Mouse (Mus musculus): ENCODE results near the gene Ccdc83.
A peak's percentile ranks its signal among the peaks of the same experiment; 100 is the strongest.

Gene Ccdc83

GRCm38 (mm10) chr7:90265289-90265970 lies at the start of gene Ccdc83:
Gene Ccdc83, minus strand, starts transcription at chr7:90265777.
- peak; percentile 40 for DNase-seq (ENCODE audit: extremely low read depth, insufficient read length, low spot score)

- no peak for DNase-seq (ENCODE audit: extremely low read depth, insufficient read length, low spot score)
Measured at GRCm38 (mm10) chr7:90313421-90313820, 47.8 kb upstream of the Ccdc83 start.

DNA sequence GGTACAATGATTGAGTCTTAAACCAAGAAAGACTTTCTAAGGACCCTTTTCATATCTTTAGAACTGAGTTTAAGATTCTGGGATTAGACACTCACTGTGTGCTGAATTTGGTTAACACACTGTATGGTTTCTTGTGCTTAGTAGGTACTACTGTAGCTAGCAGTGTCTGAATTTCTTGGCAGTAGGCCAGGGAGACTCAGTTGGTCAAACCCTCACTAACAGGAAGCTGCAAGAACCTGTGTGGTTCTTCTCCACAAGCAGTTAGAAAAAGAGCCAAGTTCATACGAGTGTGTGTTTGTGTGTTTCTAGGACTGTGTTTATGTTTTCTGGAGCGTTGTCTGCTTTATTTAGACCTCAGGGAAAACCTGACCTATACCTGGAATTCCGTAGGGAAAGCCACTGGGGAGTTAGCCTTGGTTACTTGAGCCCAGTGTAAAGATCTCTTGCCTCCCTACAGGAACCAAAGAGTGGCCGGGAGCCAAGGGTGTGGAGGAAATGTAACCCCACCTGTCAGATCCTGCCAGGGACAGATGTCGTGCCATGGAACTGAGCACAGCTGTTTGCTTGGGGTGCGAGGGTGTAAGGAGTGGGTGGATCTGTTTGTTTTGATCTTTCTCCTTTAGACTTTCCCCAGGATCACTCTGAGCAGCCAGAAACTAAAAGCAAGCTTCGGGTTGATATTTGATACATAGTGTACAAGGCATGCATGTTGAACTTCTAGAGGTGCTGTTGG lies 46.7 kb upstream of the Ccdc83 start:
- no peak for DNase-seq (ENCODE audit: extremely low read depth, insufficient read length, low spot score)

DNA sequence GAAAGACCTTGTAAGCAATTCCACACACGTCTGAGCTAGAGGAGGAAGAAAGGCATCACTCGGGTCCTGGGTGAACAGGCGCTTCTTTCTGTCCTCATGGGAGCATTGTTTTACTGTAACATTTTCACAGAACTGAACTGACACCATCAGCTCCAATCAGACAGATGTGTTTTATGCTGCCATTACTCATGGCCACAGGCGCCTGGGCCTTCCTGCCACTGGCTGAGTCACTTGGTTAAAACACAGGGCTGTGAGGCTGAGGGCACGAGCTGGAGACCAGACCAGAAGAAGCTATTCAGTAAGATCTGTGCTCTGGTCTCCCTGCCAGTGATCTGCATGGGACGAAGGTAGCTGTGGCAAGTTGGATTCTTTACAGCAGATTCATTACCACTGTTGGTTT lies 42.4 kb upstream of the Ccdc83 start:
- DNase-seq (ENCODE audit: extremely low read depth, insufficient read length, low spot score) = peak; percentile 52

GRCm38 (mm10) chr7:90306968-90307367 lies 41.4 kb upstream of the Ccdc83 start:
- DNase-seq (ENCODE audit: extremely low read depth, insufficient read length, low spot score) = peak; percentile 7

GRCm38 (mm10) chr7:90306079-90306478 lies 40.5 kb upstream of the Ccdc83 start:
- no peak for DNase-seq (ENCODE audit: extremely low read depth, insufficient read length, low spot score)

DNA sequence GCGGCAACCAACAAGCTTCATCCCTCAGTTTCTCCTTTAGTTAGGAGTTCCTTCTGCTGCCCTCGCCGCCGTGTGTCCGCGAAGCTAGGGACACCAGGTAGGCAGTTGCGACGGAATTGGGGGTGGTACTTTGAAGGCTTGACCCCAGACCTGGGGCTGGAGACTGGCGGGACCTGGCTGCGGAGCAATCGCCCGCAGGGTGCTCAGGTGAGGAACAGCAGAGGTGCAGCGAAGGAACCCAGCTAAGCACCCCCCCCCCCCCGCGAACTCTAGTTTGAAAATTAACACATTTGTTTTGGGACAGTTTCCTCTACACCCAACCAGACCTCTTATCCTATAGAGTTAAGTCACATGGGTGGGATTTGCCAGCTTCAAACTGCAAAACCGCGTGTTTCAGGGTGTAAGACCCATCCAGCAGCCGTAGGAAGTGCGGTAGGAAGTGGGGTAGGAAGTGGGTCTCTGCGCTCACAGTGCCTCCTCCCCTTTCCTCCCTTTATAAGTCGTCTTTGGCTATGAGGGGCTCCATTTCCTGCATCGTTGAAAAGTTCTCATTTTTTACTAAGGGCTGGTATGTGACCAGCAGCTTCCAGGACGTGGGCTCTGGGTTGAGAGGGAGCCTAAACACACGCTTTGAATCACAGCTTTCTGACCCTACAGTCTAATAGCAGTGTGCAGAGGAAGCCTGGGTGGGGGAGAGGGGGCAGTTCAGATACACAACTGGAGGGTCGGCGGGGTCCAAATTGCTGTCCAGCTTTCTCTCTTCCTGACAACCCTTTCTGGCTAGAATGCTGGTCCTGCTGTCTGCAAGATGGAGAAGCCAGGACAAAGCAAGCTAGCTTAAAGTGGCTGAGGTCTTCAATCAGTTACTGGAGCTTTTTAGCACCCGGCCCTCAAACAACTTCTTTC lies 37.3 kb upstream of the Ccdc83 start:
- DNase-seq (ENCODE audit: extremely low read depth, insufficient read length, low spot score) = no peak

DNA sequence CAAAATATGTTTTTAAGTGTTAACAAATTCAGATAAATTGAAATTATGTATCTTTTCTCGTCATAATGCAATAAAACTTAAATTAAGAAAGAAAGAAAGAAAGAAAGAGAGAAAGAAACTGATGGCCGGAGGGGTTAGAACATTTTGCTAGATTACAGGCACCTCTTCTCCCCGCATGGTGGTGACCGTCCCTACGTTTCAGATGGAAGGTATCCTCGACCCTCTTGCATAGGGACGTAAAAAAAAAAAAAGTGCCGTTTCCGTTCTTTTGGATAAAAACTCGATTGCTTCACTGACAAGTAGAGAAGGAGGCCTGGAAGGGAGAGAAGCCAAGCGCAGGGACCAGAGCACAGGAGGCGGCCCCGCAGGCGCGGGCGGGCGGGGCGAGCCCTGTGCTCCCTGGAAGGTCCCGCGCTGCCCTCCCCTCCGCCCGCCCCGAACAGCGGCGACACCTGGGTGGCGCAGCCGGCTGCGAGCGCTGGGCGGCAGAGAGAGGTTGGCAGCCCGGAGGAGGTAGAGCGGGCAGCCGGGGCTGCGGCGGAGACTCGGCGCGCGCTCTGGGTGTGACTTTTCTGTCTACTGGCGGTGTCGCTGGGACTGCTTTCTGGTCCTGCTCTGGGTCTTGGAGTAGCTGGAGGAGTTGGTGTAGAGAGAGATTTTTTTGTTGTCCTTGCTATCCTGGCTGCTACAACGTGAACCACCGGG lies 36.5 kb upstream of the Ccdc83 start, which contains the start of gene Sytl2:
Sytl2 (plus strand) TSS at position 311 of the 705 bp plus-strand sequence.
- peak; percentile 84 for DNase-seq (ENCODE audit: extremely low read depth, insufficient read length, low spot score)

GRCm38 (mm10) chr7:90291885-90292284 lies 26.3 kb upstream of the Ccdc83 start:
- no peak for DNase-seq (ENCODE audit: extremely low read depth, insufficient read length, low spot score)

GRCm38 (mm10) chr7:90284793-90285192 lies 19.2 kb upstream of the Ccdc83 start:
- no peak for DNase-seq (ENCODE audit: extremely low read depth, insufficient read length, low spot score)

DNA sequence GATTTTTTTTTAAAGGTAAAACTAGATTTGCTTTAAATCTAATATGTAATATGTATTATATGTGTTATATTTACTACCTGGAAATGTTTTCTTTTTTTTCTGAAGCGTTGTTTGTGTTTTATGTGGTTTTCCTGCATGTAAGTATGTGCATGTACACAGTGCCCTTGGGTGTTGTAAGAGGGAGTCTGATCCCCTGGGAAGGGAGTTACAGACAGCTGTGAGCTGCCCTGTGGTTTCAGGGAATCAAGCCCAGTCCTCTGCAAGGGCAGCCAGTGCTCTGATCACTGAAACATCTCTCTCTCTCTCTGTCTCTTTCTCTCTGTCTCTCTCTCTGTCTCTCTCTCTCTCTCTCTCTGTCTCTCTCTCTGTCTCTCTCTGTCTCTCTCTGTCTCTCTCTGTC lies 17.2 kb upstream of the Ccdc83 start:
- no peak for DNase-seq (ENCODE audit: extremely low read depth, insufficient read length, low spot score)

- no peak for DNase-seq (ENCODE audit: extremely low read depth, insufficient read length, low spot score)
Measured at GRCm38 (mm10) chr7:90281759-90282546, 16.4 kb upstream of the Ccdc83 start.

GRCm38 (mm10) chr7:90280878-90281277 lies 15.3 kb upstream of the Ccdc83 start:
- no peak for DNase-seq (ENCODE audit: extremely low read depth, insufficient read length, low spot score)

DNA sequence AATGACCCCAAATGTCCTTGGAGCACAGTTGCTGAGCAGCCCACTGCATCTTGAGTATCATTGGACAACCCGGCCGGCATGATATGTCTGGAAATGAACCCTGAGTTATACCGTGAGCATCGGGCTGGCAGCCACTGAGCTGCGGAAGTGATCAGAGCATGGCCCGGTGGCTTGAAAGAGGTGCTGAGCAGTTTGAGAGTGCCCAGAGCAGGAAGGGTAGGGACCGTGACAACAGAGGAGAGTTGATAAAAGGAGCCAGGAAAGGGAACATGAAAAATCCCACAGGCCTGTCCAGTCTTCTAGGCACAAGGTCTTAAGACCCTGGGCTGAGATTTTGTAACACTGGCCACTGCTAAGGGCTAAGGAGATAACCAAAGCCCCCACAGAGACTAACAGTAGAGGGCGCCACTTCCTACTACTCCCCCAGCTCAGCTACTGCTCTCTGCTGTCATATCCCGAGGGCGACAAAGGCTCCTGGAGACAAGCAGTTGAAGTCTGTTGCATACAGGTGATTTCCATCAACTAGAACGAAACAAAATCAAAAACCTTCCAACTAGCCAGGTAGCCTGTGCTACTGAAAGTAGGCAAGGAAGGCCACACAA lies 14.8 kb upstream of the Ccdc83 start:
- DNase-seq (ENCODE audit: extremely low read depth, insufficient read length, low spot score) = no peak

DNA sequence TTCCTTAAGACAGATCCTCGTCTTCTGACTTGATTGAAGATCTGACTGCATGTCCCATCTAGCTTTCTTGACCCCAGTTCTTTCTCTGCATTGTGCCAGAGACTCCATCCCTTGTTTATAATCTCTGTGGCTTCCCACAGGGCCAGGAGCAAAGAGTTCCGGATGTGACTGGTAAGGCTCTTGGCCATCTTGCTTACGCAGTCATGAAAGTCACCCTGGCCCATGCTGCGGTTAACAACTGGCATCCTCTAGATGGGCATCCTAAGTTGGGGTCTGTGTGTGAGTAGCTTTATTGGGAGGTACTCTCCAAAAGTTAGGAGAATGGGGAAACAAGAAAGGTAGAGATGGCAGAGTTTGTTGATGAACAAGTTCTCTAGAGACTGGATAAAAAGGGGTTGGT lies 13.6 kb upstream of the Ccdc83 start:
- no peak for DNase-seq (ENCODE audit: extremely low read depth, insufficient read length, low spot score)

DNA sequence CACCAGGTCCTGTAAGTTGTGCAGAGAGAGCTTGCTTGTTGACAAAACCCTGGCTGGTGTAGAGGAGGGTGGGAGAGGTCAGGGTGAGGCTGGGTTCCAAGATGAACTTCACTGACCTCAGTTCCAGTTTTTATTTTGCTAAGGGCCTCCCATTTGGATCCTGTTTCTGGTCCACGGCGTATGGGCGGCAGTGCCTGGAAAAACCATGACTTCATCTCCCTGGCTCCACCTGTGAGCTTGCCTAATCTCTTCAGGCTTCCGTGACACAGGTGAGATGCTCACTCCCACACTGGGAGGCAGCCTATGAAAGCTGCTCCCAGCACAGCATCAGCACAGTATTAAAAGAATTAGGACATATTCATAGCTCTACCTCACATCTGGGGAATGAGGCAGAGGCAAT lies 12.2 kb upstream of the Ccdc83 start:
- no peak for DNase-seq (ENCODE audit: extremely low read depth, insufficient read length, low spot score)

- no peak for DNase-seq (ENCODE audit: extremely low read depth, insufficient read length, low spot score)
Measured at GRCm38 (mm10) chr7:90277246-90277645, 11.7 kb upstream of the Ccdc83 start.

DNA sequence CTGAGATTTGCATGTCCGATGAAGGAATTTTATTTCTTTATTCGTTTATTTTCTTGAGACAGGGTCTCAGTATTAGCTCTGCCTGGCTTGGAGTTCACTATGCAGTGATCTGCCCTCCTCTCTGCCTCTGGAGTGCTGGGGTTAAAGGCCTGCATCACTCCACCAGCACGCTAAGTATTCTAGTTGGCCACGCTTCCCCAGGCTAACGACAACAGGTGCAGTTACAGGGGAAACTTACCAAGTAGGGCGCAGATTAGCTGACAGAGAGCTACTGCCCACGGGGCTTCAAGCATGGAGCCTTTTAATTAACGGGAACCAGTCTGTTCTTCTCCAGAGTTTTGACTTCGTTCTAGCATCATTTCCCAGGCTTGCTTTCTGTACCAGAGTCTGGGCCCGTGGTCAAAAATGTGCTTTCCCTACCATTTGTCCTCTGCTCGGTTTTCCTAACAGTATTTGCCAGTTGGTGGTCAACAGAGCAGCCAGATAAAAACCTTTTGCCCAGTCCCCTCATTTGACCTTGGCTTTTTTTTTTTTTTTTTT lies 9.1 kb upstream of the Ccdc83 start:
- DNase-seq (ENCODE audit: extremely low read depth, insufficient read length, low spot score) = no peak

GRCm38 (mm10) chr7:90270141-90270540 lies 4.6 kb upstream of the Ccdc83 start:
- DNase-seq (ENCODE audit: extremely low read depth, insufficient read length, low spot score) = no peak
